Mouse (Mus musculus) layer of hippocampus, postnatal 36 days (tissue): ENCODE measurements at regions not wholly inside any gene's neighbourhood (a gene's known extent, or its start where the extent isn't known, plus 50 kb on each side); places are given as distances from the start of the nearest gene placed in this dataset.
A peak's percentile ranks its signal among the peaks of the same experiment; 100 is the strongest.

ENCODE experiments used
- DNase-seq, 2 experiments: peaks; one replicate each; pipeline ENCODE4 v3.0.0; 2022

DNA sequence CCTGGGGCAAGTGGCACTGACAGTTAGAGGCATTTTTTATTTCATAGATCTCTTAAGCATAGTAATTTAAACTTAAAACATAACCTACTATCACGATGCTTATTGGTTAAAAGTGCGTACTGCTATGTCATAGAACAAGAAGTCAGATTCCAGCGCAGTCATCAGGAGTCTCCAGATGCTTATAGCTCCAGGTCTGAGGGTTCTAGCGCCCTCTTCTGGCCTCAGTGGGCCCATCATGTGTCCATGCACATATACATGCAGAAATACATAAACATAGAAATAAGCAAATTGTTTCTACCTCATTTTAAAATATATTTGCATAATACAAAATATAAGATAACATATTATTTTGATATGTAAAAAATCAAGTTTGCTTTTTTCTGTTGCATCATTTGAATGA lies 1002.8 kb upstream of the Adgrl2 start:
- no peak for DNase-seq

DNA sequence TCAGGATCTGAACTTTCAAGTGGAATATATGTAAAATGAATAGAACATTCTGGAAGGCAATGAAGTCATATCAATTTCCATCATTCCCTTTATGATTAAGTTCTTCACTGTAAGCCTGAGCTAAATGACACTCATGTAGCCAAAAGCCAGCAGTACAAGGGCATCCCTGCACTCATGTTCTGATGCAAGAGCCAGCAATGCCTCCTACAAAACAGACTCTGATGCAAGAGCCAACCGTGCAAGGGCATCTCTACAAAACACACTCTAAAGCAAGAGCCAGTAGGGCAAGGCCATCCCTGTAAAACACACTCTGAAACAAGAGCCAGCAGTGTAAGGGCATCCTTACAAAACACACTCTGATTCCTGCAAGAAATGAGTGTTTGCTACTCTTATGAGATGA lies 997.4 kb upstream of the Adgrl2 start:
- no peak for DNase-seq

DNA sequence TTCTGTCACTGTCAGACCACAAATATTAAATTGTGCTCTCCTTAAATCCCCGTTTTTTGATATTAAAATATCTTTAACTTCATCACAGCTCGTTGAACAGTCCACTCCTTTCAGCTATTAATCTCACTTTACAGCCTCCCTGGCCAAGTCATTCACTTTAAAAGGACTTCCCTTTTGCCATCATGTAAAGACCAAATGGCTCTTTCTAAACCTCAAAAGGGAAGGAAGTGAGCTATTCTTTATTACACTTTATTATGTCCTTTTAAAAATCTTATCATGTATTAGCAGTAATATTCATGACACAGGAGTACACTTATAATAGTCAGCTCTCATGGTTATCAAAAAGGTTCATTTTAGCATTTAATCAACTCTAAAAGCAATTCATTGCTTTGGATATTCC lies 966.6 kb upstream of the Adgrl2 start:
- DNase-seq: no peak

DNA sequence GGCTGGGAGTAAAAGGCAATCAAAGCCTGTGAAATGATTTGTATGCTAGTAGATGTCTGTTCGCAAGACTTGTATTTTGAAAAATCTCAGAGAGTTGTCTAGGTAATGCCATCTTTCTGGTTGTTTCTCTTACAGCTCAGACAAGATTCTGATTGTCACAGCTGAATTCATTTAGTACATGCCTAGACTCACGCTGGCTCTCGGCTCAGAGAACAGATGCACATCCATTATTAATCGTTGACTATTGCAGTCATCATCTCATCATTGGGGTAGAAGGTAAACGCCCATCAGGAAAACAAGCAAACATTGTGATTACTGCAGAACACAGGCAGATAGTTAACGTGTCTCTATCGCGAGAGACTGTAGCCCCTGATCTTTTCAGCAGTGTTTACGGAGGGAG lies 945.8 kb upstream of the Adgrl2 start:
- peak in 1 of 2 experiments; percentile 1 for DNase-seq

DNA sequence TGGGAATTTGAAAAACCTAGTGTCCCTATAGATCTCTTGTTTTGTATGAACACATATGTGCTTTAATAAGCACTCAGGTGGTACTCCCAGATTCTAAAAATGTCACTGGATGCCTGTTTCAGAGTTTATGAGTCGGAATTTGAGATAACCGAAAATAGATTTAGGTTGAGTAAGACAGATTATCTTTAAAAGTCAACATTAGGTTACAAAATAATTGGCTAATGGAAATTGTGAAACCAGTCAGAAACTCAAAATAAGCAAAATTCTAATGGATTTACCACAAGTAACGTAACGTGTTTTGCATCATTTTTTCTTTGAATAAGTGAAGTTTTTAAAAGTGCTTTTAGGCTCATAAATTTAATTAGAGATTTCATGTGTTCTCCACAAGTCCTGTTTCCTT lies 944.5 kb upstream of the Adgrl2 start:
- no peak for DNase-seq

DNA sequence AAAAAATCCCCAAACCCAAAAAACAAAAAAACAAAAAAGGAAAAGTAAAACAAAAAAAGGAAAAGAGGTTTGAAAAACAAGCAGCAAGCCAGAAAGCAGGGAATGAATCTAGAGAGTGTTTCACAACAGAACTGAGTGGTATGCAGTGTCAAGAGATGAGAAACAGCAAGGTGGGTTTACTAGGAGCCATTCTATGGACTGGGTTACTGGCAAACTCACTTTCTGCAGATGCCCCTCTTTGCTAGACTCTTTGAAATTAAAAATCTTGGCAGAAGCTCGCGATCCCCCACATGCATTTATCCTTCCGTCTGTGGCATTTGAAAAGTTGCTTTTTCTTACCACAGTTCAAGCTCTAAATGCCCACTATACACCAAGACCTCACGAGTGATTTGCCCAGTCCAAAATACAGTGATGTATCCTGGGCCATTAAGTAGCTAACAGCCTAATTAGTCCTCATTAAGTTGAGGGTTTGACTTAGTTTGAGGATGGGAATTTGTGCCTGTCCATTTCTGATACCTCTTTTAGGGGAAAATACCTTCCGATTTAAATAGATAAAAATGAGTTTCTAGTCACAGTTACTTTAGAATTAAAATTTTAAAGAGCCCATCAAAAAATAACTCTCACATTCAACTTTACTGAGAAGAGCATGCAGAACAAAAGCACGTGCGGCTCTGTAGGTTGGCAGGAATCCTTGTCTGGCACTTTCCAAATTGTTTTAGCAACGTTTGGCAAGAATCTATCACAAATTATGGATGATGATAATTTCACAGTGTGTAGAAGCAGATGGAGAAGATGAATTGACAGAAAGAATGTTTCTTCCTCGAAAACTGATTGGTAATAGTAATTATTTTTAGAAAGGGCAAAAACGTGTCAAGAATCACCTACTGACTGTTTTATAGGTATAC lies 938.4 kb upstream of the Adgrl2 start:
- peak; percentile 3 to 9 for DNase-seq

DNA sequence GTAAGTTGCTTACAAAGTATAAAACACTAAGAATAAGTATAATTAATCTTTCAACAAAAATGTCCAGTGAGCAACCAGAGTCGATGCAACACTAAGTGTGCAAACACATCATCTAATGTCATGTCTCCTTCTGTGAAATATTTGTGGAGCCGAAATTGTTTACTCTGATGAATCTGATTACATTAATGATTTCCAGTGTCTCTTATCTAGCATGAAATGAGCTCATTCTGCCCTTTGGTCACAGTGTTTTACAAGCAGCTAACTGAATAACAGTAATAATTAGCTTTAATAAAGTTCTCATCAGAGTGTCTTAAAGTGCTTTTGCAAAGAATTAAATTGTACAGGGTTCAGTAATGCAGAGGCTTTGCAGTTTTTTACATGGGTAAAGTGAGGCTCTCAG lies 929.9 kb upstream of the Adgrl2 start:
- DNase-seq: no peak

DNA sequence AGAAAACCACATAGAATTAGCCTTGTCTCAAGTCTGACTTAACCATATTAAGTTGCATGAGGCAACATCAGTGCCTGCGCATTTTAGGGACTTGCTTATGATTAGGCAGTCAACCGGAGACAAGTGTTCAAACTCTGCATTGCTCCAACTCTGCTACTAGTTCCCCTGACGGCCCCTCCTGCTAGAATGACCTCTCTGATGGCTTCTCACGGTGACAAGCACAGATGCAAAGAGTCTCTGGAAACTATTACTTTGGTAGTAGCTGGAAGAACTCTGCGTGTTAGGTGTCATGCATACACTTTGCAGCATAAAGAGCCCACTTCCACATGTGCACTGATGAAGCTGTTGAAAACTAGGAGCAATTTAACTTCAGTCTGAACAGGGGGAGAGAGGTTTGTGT lies 927.8 kb upstream of the Adgrl2 start:
- DNase-seq: no peak

DNA sequence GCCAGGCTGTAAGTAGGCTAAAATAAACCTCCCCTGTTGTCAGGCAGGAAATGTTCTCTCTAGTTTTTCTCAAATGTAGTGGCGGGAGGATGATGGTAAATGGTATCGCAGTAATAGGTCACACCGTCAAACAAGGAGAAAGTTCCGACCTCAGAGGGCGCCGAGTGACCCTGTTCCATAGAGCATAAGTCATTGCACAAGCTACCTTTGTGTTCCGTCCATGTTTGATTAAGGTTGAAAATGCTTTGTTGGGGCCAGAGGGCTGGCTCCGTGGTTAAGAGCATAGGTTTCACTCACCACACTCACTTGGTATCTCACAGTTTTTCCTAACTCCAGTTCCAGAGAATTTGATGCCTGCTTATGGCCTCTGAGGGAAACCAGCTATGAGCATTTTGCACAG lies 920.4 kb upstream of the Adgrl2 start:
- no peak for DNase-seq

DNA sequence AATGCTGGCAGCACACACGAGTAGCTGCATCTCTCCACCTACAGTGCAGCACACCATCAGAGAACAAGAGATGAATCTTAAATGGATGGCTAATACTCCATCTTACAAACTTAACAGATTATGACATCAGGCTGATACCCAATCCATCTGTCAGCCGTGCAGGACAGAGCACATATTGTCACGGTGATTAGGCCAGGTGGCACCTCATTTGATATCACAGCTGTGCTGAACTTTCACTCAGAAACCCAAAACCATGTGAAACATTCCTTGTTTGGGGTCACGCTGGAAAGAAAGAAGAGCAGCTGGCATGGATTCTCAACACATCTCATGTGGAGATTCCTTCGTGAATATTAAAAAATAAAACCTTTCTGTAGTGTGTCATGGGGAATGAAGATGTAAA lies 911.4 kb upstream of the Adgrl2 start:
- DNase-seq: no peak

DNA sequence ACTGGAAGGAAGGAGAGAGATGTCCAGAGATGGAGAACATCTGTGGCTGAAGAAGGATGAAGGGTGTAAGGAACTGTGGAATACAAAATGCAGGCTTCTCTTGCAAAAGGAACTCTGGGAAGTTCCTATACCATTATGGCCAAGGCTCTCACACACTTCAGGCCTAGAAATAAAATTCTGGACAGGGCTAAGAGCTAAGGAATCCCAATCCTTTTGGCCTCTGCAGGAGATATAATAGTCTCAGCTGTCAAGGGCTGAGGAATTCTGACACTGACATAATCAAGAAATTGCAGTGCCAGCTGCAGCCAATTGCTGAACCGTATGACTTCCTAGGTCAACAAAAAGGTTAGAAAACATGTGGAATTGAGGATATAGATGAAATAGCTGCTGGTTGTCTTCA lies 886.2 kb upstream of the Adgrl2 start:
- DNase-seq: no peak

DNA sequence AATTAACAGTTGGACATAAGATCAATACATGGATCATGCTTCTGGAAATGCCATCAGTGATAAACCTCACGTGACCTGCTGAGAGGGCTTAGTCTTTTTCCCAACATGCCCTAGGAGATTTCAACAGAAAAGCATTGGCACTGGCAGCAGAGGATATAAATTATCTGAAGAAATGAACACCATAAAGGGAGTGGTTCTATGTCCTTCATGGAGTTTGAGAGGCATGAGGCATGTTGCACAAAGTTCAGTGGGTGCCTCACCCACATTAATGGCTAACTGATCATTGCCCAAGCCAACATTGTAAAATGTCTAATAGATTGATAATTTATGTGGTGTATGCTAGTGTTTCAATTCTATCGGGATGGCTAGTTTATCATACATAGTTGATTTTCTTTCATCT lies 875.6 kb upstream of the Adgrl2 start:
- DNase-seq: no peak

DNA sequence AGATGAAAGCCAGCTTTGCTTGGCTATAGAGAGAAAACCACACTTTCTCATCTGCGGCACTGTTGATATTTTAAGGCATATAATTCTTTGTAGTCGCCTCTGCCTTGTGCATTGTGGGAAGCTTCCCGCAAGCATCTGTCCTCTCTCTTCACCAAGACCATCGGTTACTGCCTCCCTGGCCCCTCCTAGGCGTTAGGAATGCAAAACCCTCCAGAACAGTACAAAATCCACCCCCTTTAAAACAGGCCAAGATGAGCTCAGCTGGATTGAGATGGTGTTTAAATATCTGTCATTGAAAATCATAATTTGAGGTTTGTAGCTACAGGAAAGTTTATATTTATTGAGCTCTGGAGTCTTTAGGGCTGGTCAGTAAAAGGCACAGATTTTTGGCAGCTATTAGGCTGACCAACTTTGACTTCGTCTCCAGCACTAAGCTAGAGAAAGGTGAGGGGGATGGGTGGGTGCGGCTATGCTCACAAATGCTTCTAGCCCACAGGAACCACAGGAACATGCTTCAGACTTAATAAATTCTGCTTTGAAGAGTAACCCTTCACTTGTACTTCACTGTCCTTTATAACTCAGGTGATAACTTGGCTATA lies 856.7 kb upstream of the Adgrl2 start:
- no peak for DNase-seq

DNA sequence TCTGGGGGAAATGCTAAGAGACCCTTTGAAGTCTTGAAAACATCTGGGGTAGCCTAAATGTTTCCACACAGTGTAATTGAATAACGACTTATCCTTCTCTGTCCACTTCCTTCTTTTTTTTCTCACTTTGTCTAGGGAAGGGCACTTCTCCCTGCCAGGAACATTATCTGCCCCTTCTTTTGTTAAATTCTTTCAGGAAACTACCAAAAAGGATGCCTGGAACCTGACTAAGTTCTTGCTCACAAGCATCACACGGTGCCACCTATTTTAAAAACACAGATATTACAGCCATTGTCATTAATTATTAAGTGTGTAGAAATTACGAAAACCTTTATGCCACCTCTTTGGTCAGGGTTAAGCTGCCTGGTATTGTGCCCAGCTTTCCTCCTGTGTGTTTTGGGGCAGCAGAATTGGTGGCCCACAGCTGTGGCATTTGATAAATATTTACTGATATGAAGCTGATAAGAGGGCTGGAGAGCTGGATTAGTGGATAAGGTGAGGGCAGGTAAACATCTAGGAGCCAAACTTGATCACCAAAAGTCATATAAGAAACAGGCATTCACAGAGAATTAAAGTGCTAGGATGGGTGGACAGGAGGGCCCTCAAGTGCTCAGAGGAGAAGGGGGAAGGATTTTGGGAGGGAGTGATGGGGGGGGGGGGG lies 855.6 kb upstream of the Adgrl2 start:
- DNase-seq: no peak

DNA sequence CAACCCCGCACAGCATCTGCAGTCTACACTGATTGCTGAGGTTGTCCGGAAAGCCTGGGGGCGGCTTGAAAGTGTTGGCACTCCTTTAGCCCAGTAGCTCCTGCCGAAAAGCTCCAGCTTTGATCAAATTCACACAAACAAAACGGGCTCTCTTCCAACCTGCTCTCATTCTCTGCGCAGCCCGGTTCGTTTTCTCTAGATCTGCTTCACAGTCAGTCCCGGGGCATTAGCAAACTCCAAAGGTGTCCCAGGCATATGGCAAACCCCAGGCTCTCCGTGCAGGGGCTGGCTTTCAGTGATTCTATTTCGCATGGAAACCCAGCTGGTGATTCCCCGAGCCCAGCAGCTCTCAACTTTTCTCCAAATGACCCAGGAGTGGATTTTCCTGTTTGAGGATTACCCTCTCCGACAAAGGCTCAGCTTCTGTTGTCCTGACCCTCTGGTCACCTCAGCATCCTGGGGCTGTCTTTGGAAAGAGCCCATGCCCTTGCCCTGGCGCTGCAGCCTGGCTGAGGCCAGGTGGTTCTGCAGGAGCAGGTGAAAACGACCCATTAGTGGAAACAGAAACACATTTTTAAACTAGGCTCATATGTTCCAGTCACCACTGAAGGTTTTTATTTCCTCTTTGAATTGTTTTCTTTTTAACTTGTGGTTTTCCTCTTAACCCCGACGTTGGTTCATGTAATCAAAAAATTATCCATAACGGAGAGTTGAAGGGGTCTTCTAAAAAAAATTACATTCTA lies 854.9 kb upstream of the Adgrl2 start:
- DNase-seq: peak; percentile 11 to 14

DNA sequence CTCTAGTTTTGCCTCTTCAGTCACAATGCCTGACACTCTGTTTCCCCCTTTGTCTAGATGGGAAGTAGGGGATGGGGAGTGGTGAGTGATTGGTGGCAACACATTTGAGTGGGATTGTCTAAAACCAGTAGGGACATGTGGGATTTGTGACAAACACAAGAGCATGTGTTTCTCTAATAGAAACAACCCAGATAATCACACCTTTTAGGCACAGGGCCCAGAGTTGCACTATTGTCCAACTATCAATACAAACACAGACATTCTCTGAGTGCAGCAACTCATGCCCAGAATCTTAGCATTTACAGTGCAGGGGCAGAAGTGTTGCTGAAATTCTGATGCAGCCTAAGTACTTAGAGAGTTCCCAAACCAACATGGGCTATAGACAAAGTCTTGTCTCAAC lies 847.6 kb upstream of the Adgrl2 start:
- no peak for DNase-seq

DNA sequence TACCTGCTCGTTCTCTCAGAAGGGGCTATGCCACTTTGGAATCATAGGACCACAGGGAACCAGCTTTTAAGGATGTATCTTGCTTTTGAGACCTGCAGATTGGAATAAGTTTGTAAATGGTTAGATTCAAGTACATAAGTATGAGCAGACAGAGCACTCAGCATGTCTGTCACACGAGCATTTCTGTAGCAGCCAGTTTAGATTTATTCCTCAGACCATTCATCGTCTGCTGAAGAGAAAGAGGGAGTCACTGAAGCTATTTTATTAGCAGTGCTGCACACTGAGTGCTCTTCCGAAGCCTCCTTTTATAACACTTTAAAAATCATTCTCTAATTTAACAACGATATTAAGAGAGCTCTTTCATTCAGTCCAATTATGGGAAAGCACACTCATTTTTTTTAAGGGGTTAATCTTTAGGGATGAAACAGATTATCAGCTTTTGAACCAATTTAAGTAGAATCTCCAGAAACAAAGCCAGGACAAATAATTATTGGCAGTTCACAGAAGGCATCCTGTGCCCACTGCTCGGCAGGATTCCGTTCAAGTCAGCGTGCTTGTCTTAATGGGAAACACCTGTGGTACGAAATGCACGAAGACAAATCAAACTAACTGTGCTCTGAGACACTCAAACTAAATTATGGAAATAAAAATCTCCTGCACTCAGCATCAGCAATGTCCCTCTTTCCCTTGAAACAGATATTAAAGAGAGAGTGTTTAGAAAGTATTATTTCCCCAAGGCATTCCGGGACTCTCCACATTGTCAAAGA lies 846.3 kb upstream of the Adgrl2 start:
- DNase-seq: no peak

DNA sequence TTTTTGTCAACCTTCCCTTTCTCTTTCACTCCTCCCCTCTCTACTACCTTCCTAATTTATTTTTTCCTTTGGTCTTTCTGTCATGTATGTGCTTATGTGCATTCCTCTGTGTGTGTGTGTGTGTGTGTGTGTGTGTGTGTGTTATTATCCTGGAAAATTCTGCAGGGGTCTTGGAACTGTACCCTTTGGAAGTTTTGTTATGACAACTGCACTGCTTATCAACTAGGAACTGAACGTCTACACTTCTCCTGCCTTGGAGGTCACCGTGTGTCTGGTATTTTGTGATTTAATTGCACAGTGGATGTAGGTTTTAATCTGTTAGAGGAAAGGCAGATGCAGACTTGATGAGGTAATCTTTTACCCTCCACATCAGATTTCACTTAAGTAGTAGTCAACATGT lies 836.8 kb upstream of the Adgrl2 start:
- DNase-seq: no peak

DNA sequence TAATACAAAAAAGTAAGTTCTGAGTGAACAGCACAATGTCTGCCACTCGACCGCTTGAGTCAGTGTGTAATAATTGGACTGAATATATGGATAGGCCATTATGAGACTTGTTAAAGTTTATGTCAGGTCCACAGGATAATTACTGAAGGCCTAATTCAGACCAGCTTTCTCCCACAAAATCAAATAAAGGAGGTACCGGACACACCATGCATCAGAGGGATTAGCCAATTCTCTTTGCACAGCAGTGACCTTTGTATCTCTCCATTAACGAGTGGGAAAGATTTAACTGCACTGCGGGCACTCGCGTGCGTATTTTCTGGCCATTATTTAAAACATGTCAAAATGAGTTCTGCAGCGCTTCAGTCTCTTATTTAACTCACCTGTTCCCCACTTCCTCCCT lies 836.4 kb upstream of the Adgrl2 start:
- DNase-seq: no peak

DNA sequence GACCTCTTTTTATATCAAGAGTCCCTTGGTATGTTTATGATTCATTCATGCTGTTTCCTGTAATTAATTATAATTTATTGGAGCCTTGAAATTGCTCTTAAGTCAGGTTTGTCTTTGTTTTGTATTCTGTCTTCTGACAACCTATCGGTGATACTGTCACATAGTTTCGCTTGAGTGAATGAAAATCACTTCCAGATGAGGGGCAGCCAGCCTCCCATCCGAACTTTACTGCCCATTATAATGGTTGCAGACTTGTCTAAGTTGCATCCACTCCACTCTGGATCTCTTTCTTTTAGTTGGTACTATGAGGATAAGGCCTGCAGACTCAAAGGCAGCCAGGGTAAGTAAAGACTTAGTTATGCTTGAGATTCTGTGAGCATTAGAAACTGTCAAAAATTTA lies 830.3 kb upstream of the Adgrl2 start:
- no peak for DNase-seq

DNA sequence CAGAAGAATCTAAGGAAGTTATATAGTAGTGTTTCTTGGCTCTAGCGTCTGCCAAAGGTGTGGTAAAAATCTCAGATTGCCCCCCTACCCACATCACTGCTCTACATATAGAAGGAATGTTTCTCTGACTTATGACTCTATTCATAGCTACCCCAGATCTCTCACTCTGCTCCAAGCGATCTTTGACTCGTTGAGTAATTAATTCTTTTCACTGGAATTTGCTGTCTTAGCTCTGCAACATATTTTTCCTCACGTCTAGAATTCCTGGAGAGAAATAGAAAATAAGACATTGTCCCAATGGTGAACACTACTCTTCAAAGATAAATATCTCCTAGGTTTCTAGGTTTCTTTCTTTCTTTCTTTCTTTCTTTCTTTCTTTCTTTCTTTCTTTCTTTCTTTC lies 829.5 kb upstream of the Adgrl2 start:
- no peak for DNase-seq

DNA sequence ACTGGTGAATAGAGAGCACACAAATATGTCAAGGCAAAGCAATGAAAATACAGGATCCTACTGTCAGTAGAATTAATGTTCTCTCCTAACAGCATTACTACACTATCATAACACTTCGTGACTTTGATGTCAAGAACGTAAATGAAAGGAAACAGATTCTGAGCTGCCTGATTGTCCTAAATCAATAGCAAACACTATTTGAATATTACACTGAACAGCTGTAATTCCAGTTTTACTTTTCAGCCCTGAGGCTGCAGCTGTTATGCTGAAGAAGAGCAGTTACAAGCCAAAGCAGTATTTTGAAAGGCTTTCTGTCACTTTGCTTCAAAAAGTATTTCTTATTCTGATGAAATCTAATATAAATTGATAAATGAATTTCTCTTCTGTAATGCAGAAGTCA lies 828.7 kb upstream of the Adgrl2 start:
- no peak for DNase-seq
